Mouse (Mus musculus) cortical plate, adult 2 months (tissue): ENCODE measurements around the gene Slain1.

Source experiments
- CTCF ChIP-seq: fragments of 200-500 bp; IDR thresholded peaks from 2 replicates; pipeline ENCODE4 v1.5.1; 2011; ENCODE audit warnings: mild to moderate bottlenecking, control low read depth, low read length; ENCODE audit not compliant: insufficient read depth; ENCODE audit errors: extremely low read depth
- POLR2A ChIP-seq: fragments of 200-500 bp; IDR thresholded peaks from 2 replicates; pipeline ENCODE4 v1.6.1; 2011; ENCODE audit warnings: mild to moderate bottlenecking, low read length, control low read depth; ENCODE audit not compliant: insufficient read depth; ENCODE audit errors: extremely low read depth

DNA sequence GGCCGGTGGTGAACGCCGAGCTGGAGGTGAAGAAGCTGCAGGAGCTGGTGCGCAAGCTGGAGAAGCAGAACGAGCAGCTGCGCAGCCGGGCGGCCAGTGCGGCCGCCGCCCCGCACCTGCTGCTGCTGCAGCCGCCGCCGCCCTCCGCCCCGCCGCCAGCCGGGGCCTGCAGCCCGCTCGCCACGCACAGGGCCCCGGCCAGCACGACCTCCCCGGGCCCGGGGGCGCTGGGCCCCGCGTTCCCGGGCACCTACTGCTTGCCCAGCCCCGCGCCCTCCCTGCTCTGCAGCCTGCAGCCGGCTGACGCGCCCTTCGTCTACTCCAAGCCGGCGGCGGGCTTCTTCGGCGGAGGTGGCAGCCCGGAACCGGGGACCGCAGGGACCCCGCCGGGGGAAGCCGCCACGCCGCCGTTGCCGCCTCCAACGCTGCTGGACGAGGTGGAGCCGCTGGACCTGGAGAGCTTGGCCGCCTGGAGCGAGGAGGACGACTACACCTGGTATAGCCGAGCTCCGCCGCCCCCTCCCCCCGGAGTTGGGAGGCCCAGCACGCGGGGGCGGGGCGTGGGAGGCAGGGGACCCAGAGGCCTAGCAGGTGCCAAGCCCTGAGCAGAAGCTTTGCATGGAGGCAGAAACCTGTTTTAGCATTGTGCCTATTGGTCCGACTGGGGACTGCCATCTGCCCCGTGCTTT is 529 bp downstream of the Slain1 start:
- TF ChIP-seq CTCF (no peak), POLR2A (0 out of 2 replicates have a peak, but pooled peaks have one; percentile 19)
